Mouse (Mus musculus): ENCODE data around the gene Tmem63c. TPM values are rescaled to one million over a fixed set of nuclear protein-coding genes. Genes with fewer than 3 reads are reported as not detected.

Tmem63c gene
- polyA plus RNA-seq (2016; fragmentation: Nextera tagmentation; extraction: Ambion mirVana), result 0.14 and 0.75 TPM in 2 replicates

GRCm38 (mm10) chr12:87021040-87021439 is at the start of gene Tmem63c:
Gene Tmem63c, plus strand, starts transcription at chr12:87021340.
- H3K36me3 ChIP-seq, result no peaks in the 10 kb centered on the region
- no peak for DNase-seq (ENCODE audit: low spot score)
- H3K27ac ChIP-seq (replicated peaks), result no peak within 1 kb of the TSS
- H3K27me3 ChIP-seq (ENCODE audit: low read depth, poor library complexity, severe bottlenecking), result peaks cover 10% of the 10 kb centered on the region
- H3K4me1 ChIP-seq, result peaks cover 1% of the 10 kb centered on the region
- WGBS, result 78% methylated on average over 6 of the region's 6 CpGs
- no peaks in the 10 kb centered on the region for H3K9me3 ChIP-seq (replicated peaks)
- no peak within 1 kb of the TSS for H3K4me3 ChIP-seq

DNA sequence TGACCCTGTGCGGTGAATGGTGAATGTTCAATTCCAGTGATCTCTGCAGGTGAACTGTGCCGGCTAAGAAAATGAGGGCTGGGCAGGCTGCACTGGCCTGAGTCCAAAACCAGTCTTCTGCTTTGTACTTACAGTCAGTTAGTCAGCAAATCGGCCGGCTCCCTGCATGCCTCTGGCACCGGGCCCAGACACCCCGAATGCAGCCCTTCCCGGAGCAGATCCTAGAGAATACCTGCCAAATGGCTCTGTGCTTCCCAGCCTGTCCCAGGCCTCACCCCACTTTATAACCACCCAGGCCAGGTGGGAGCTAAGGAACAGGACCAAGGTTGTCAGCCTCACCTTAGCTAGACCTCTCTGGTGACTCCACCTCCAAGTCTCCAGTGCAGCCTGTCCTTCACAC is 47.9 kb upstream of the Tmem63c start:
- peaks cover 27% of the 10 kb centered on the region for H3K4me1 ChIP-seq
- H3K9me3 ChIP-seq (replicated peaks), result no peaks in the 10 kb centered on the region
- no peak for DNase-seq (ENCODE audit: low spot score)
- no peak overlapping the region for H3K4me3 ChIP-seq
- 80% methylated on average over 7 of the region's 7 CpGs for WGBS
- no peaks in the 10 kb centered on the region for H3K36me3 ChIP-seq
- H3K27me3 ChIP-seq (ENCODE audit: low read depth, poor library complexity, severe bottlenecking), result peaks cover 53% of the 10 kb centered on the region
- no peak overlapping the region for H3K27ac ChIP-seq (replicated peaks)

- no peaks in the 10 kb centered on the region for H3K36me3 ChIP-seq
- no peak overlapping the region for H3K4me3 ChIP-seq
- WGBS, result 28% methylated on average over 8 of the region's 8 CpGs
These were observed 47.4 kb upstream of the Tmem63c start for GRCm38 (mm10) chr12:86973706-86974105.

DNA sequence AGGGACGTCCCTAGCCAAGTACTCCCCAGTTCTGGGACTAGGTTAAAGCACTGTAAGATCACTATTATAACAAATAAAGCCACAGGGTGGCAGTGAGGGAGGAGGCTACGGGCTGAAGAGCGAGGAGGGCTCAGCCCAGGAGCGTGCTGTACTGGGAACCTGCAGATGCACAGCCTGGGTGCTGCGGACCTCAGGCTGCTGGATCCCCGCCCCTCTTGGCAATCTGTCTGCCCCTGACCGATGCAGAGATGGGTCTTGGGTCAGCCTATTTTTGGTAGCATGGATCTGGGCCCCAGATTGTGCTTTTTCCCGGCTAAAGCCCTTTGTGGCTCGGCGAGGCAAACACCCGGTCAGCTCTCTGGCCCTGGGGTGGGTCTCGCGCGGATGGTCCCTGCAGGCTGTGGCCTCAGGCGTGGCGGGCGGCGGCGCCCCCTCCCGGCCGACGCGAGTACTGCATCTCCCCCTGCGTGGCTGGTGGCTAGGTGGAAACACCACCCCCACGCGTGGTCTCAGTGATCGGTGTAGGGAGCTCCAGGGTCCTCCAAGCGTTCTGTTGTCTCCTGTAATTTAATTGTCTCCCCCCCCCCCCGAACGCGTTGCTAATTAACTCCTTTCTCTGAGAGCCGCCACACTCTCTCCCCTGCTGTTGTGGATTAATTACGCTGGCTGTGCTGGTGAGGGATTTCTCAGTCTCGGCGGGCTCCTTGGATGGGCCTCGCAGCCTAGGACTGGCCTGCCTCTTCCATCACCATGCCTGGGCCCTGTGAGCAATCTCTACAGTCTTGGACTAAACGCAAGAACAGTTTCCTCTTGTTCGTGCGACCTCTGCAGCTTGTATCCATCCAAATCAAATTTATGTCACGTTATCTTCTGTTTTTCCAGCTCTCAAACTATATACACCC is 46.5 kb upstream of the Tmem63c start:
- peak overlapping the region; percentile 57 for H3K4me3 ChIP-seq
- no peaks in the 10 kb centered on the region for H3K9me3 ChIP-seq (replicated peaks)
- H3K27me3 ChIP-seq (ENCODE audit: low read depth, poor library complexity, severe bottlenecking), result peaks cover 65% of the 10 kb centered on the region
- DNase-seq (ENCODE audit: low spot score), result peak; percentile 86
- peak overlapping the region; percentile 79 for H3K27ac ChIP-seq (replicated peaks)
- WGBS, result 7% methylated on average over 40 of the region's 40 CpGs
- no peaks in the 10 kb centered on the region for H3K36me3 ChIP-seq
- peaks cover 16% of the 10 kb centered on the region for H3K4me1 ChIP-seq

More at GRCm38 (mm10) chr12:86973706-86974105, 47.4 kb upstream of the Tmem63c start:
- H3K27me3 ChIP-seq (ENCODE audit: low read depth, poor library complexity, severe bottlenecking), result peaks cover 58% of the 10 kb centered on the region
- no peaks in the 10 kb centered on the region for H3K9me3 ChIP-seq (replicated peaks)
- no peak overlapping the region; the same call in 1 of the 2 replicates for H3K27ac ChIP-seq (replicated peaks)
- DNase-seq (ENCODE audit: low spot score), result no peak
- peaks cover 22% of the 10 kb centered on the region for H3K4me1 ChIP-seq

GRCm38 (mm10) chr12:86975761-86976160 is 45.4 kb upstream of the Tmem63c start:
- Histone ChIP-seq H3K4me1 (peaks cover 16% of the 10 kb centered on the region), H3K27ac (replicated peaks) (no peak overlapping the region), H3K27me3 (ENCODE audit: low read depth, poor library complexity, severe bottlenecking) (peaks cover 76% of the 10 kb centered on the region), H3K9me3 (replicated peaks) (no peaks in the 10 kb centered on the region), H3K4me3 (no peak overlapping the region), H3K36me3 (no peaks in the 10 kb centered on the region)
- DNase-seq (ENCODE audit: low spot score), result no peak
- WGBS, result 46% methylated on average over 10 of the region's 10 CpGs

DNA sequence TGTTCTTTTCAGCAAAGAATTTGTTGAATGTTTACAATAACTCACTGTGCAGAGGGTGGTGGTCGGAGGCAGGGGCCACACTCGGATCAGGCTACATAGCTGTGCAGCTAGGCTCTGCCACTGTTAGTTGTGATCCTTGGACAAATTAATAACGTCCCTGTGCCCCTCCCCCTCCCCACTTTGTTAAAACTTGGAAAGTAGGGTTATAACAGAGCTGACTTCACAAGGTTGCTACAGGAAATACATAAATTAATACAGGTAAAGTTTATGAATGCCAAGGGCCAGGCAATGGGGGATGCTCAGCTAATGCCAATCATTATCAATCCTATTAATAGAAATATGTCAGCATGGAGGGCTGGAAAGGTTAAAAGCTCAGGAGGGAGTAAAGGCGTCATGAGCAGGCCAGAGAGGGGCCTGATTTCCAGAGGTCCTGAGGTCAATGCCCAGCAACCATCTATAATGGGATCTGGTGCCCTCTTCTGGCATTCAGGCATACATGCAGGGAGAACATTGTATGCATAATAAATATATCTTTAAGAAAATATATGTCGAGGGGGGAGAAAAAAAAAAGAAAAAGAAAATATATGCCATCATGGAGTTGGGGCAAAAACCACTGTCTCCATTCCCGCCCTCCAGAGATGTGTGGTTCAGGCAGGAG is 44.5 kb upstream of the Tmem63c start:
- peaks cover 85% of the 10 kb centered on the region for H3K27me3 ChIP-seq (ENCODE audit: low read depth, poor library complexity, severe bottlenecking)
- H3K9me3 ChIP-seq (replicated peaks), result no peaks in the 10 kb centered on the region
- no peak for DNase-seq (ENCODE audit: low spot score)
- no peak overlapping the region for H3K27ac ChIP-seq (replicated peaks)
- peaks cover 16% of the 10 kb centered on the region for H3K4me1 ChIP-seq
- H3K36me3 ChIP-seq, result no peaks in the 10 kb centered on the region
- 63% methylated on average over 6 of the region's 6 CpGs for WGBS
- no peak overlapping the region for H3K4me3 ChIP-seq

GRCm38 (mm10) chr12:86977833-86978232 is 43.3 kb upstream of the Tmem63c start:
- no peak for DNase-seq (ENCODE audit: low spot score)
- Histone ChIP-seq H3K9me3 (replicated peaks) (no peaks in the 10 kb centered on the region), H3K27ac (replicated peaks) (no peak overlapping the region), H3K27me3 (ENCODE audit: low read depth, poor library complexity, severe bottlenecking) (peaks cover 94% of the 10 kb centered on the region), H3K4me1 (peaks cover 16% of the 10 kb centered on the region), H3K36me3 (no peaks in the 10 kb centered on the region), H3K4me3 (no peak overlapping the region)
- WGBS, result 40% methylated on average over 15 of the region's 15 CpGs

GRCm38 (mm10) chr12:86981180-86981579 is 40.0 kb upstream of the Tmem63c start:
- 30% methylated on average over 9 of the region's 9 CpGs for WGBS
- H3K36me3 ChIP-seq, result no peaks in the 10 kb centered on the region
- H3K27ac ChIP-seq (replicated peaks), result no peak overlapping the region
- no peak for DNase-seq (ENCODE audit: low spot score)
- H3K4me3 ChIP-seq, result no peak overlapping the region
- peaks cover 96% of the 10 kb centered on the region for H3K27me3 ChIP-seq (ENCODE audit: low read depth, poor library complexity, severe bottlenecking)
- peaks cover 12% of the 10 kb centered on the region for H3K4me1 ChIP-seq
- no peaks in the 10 kb centered on the region for H3K9me3 ChIP-seq (replicated peaks)

DNA sequence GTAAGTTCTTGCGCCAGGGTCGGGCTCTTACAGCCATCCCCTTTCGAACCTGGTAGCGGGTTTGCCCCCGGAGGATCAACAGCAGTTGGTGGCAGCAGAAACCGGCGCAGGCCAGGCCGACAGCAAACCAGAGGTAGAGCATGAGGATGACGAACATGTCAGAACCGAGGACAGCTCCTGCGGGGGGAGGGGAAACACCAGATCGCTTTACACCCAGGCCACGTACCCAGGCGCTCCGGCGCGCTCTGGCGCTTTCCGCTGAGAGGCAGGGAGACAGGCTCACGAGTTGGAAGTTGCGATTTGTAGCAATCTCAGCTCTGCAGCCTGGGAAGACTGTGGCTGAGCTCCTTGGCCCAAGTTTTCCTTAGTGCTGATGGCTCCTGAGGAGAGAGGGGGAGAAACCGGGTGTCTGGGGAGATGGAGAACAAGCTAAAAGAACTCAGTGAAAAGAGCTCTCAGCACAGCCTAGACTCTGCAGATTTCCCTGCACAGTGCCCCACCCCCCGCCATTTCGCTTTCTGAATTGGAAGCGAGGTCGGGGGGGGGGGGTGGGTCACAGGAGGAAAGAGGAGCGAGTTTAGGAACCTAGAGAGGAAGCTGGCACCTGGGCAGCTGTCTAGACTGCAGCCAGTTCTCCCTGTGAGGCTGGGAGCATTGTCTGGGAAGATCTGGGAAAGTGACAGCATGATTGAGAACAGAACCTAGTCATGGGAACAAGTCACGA is 37.5 kb upstream of the Tmem63c start:
- Histone ChIP-seq H3K36me3 (no peaks in the 10 kb centered on the region), H3K9me3 (replicated peaks) (no peaks in the 10 kb centered on the region), H3K4me3 (peak overlapping the region; percentile 42), H3K27me3 (ENCODE audit: low read depth, poor library complexity, severe bottlenecking) (peaks cover 97% of the 10 kb centered on the region), H3K27ac (replicated peaks) (no peak overlapping the region), H3K4me1 (peaks cover 16% of the 10 kb centered on the region)
- peak; percentile 73 for DNase-seq (ENCODE audit: low spot score)
- WGBS, result 3% methylated on average over 28 of the region's 28 CpGs

- H3K4me1 ChIP-seq, result peaks cover 16% of the 10 kb centered on the region
- peaks cover 97% of the 10 kb centered on the region for H3K27me3 ChIP-seq (ENCODE audit: low read depth, poor library complexity, severe bottlenecking)
- 15% methylated on average over 6 of the region's 6 CpGs for WGBS
- H3K36me3 ChIP-seq, result no peaks in the 10 kb centered on the region
- peak overlapping the region; percentile 42; the same call in 1 of the 2 replicates for H3K4me3 ChIP-seq
- no peak overlapping the region for H3K27ac ChIP-seq (replicated peaks)
- no peaks in the 10 kb centered on the region for H3K9me3 ChIP-seq (replicated peaks)
- no peak for DNase-seq (ENCODE audit: low spot score)
These were observed 37.0 kb upstream of the Tmem63c start for GRCm38 (mm10) chr12:86984194-86984555.

DNA sequence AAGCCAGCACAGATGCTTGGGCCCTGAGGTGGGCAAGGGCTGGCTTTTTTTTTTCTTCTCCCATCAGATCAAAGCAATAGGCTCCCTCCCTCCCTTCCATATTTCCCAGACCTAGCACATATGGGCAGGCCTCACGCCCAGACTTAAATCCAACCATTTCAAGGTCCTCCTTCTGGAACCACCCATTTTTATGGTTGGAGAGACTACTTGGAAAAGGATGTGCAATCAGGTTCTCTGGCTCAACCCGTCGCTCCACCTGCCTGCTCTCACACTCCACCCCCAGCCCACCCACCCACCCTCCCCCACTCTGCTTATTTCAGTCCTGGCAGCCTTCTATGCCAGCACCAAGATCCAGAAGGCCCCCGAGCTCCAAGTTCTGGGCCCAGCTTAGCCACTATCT is 34.6 kb upstream of the Tmem63c start:
- H3K36me3 ChIP-seq, result no peaks in the 10 kb centered on the region
- peaks cover 100% of the 10 kb centered on the region for H3K27me3 ChIP-seq (ENCODE audit: low read depth, poor library complexity, severe bottlenecking)
- H3K4me3 ChIP-seq, result no peak overlapping the region
- DNase-seq (ENCODE audit: low spot score), result no peak
- 88% methylated on average over 4 of the region's 4 CpGs for WGBS
- H3K27ac ChIP-seq (replicated peaks), result no peak overlapping the region
- no peaks in the 10 kb centered on the region for H3K9me3 ChIP-seq (replicated peaks)
- H3K4me1 ChIP-seq, result peaks cover 35% of the 10 kb centered on the region

- no peak for DNase-seq (ENCODE audit: low spot score)
- H3K4me3 ChIP-seq, result no peak overlapping the region
- H3K4me1 ChIP-seq, result peaks cover 46% of the 10 kb centered on the region
- WGBS, result 53% methylated on average over 16 of the region's 16 CpGs
- H3K27me3 ChIP-seq (ENCODE audit: low read depth, poor library complexity, severe bottlenecking), result peaks cover 95% of the 10 kb centered on the region
- H3K27ac ChIP-seq (replicated peaks), result no peak overlapping the region
- no peaks in the 10 kb centered on the region for H3K36me3 ChIP-seq
- no peaks in the 10 kb centered on the region for H3K9me3 ChIP-seq (replicated peaks)
These were observed 32.9 kb upstream of the Tmem63c start for GRCm38 (mm10) chr12:86988227-86988626.

Measured in midbrain, embryonic 10.5 days (tissue).